Mouse (Mus musculus): Measurements from ENCODE around the gene Camkv.

Camkv gene

DNA sequence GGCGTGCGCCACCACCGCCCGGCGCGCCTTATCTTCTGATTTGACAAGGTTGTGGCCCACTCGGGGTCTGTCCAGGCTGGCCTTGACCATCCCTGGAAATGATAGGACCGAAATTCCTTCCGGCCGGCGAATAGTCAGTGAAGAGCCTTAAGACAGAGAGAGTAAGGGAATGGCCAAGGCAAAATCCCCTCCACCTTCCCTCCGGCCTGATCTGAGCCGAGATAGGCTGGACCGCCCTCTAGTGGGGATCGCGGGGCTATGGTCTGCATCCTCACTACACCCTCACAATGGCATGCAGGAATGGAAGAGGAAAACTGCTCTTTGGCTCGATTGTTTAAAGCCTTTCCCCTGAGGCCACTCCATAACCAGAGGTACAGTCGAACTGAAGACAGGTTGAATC is 50.9 kb downstream of the Camkv start:
- in situ Hi-C loops (cut with MboI; ENCODE audit: low sequenced_read_pairs), result no loop called here

DNA sequence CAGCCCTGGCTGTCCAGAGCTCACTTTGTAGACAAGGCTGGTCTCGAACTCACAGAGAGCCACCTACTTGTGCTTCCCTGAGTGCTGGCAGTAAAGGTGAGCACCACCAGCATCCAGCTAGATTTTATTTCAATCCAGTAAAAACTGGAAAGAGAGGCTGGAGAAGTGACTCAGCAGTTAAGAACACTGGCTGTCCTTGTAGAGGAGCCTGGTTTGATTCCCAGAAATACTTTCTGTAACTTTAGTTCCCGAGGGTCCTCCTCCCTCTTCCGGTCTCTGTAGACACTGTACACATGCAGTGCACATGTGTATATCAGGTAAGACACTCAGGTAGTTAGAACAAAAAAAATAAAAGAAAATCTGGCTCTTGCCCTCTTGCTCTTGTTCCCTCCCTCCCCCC is 52.5 kb downstream of the Camkv start:
- in situ Hi-C loops (cut with MboI; ENCODE audit: low sequenced_read_pairs), result no loop called here

DNA sequence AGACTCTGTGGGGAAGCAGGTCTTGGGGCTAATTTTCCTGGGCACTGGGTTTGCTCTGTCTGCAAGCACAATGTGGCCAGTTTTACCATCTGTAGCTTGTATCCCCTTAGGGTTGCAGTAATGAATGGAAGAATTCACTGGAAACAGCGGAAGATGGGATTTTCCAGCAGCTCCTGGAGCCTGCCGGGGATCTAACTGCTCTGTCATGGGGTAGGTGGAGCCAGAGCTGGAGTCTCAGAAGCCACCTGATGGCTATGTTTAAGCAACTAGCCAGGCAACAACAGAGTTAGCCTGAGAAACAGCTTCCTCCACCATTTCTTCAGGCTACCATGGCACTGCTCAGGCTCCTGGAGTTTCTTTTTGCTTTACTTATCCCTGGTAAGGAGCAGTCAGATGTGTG is 56.7 kb downstream of the Camkv start, which contains the start of gene Cdhr4:
Cdhr4 (plus strand) TSS at position 301 of the 400 bp plus-strand sequence.
- in situ Hi-C loops (cut with MboI; ENCODE audit: low sequenced_read_pairs), result no loop called here

DNA sequence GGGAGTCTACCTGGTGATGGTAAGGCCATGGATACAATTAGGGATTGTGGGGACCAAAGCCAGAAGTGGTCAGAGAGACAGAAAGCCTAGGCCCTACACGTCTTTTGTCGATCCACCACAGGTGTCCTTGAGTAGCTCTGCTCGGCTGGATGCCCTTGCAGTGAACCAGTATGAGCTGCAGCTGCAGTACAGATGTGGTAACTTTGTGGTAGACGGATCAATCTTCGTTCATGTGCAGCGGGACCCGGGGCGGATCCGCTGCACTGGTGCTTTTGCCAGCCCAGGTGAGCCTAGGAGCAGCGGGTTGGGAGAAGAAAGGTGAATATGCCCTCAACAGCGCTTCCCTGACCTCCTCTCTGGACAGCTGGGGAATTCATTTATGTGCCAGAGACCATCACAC is 57.5 kb downstream of the Camkv start:
- in situ Hi-C loops (cut with MboI; ENCODE audit: low sequenced_read_pairs), result no loop called here

DNA sequence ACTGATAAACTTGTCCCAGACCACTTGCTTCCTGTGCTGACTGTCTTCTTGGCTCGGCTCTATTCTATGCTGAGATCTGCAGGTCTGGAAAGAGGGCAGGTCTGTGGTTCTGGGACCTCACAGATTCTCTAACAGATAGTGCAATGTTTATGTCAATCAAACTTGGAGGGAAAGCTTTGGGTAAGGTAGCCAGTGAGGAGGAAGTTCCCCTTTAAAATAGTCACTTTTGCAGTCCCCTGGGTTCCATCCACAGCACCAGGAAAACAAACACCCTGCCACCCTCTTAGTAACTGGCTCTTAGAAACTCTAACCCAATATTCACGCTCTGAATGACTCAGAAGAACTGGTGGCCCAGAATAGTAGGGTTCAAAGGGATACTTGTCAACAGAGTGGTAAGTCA is 59.0 kb downstream of the Camkv start:
- in situ Hi-C loops (cut with MboI; ENCODE audit: low sequenced_read_pairs), result no loop called here

DNA sequence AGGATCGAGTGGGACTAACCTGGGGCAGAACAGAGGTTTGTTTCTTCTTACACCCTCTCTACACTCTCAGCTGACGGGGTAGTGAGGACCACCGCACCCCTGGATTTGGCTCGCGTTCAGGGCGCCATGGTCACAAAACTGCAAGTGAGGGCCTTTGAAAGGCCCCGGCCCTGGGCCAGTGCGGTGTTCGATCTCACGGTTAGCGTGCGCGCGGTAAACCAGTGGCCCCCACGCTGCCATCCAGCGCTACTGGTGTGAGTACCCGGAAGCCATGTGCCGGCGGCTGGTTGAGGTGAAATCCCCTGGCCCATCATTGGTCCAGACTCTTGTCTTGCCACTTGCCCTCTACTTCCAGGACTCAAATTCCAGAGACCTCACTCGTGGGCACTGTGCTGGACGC is 60.0 kb downstream of the Camkv start:
- in situ Hi-C loops (cut with MboI; ENCODE audit: low sequenced_read_pairs), result no loop called here

DNA sequence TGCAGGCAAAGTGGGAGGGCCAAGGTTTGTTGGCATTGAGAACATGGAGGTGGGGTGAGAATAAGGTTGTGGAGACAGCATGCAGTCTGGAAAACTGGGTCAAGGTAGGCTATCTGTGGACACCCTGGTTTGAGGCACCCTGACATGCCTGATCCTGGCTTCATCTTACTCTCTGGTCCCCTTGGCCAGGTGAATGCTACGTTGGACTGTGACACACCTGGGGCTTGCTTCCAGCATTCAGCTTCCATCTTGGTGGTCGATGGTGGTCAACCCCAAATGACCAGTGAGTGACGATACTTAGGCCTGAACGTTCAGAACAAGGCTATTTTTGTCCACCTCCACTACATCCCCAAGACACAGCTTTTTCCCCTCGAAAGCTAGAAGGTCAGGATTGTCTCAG is 60.6 kb downstream of the Camkv start, which contains the start of gene Gm20662:
Gm20662 (plus strand) TSS at position 301 of the 400 bp plus-strand sequence.
- in situ Hi-C loops (cut with MboI; ENCODE audit: low sequenced_read_pairs), result no loop called here

Measured in CH12F3 (cell line).